Mouse (Mus musculus): Measurements from ENCODE around the gene Nek8.

The Nek8 gene

GRCm38 (mm10) chr11:78182961-78183844, 6.7 kb upstream of the Nek8 start, which contains the start of gene Rpl23a:
TSS of gene Rpl23a (minus strand) at chr11:78183584.
- DNase-seq = peak; percentile 88

GRCm38 (mm10) chr11:78182450-78182849, 6.0 kb upstream of the Nek8 start:
- no peak for DNase-seq

GRCm38 (mm10) chr11:78181830-78182357, 5.4 kb upstream of the Nek8 start:
- DNase-seq = no peak

GRCm38 (mm10) chr11:78180081-78180761, 3.7 kb upstream of the Nek8 start:
- DNase-seq = no peak

GRCm38 (mm10) chr11:78179438-78179999, 3.0 kb upstream of the Nek8 start:
- no peak for DNase-seq

GRCm38 (mm10) chr11:78178859-78179437, 2.5 kb upstream of the Nek8 start:
- DNase-seq = peak; percentile 65

GRCm38 (mm10) chr11:78177903-78178858, 1.7 kb upstream of the Nek8 start:
- DNase-seq = peak; percentile 88

GRCm38 (mm10) chr11:78177437-78177836, 962 bp upstream of the Nek8 start:
- DNase-seq = peak; percentile 27

- DNase-seq = no peak
These were observed 443 bp upstream of the Nek8 start for GRCm38 (mm10) chr11:78176905-78177331.

- DNase-seq = no peak
These were observed 589 bp downstream of the Nek8 start for GRCm38 (mm10) chr11:78175771-78176401.

- DNase-seq = no peak
These were observed 2.0 kb downstream of the Nek8 start for GRCm38 (mm10) chr11:78174506-78174905.

GRCm38 (mm10) chr11:78172748-78173383, 3.6 kb downstream of the Nek8 start:
- no peak for DNase-seq

- no peak for DNase-seq
These were observed 4.3 kb downstream of the Nek8 start for GRCm38 (mm10) chr11:78172034-78172747.

- DNase-seq = no peak
These were observed 5.1 kb downstream of the Nek8 start for GRCm38 (mm10) chr11:78171328-78171727.

GRCm38 (mm10) chr11:78170306-78170705, 6.2 kb downstream of the Nek8 start:
- no peak for DNase-seq

- DNase-seq = no peak
These were observed 7.7 kb downstream of the Nek8 start for GRCm38 (mm10) chr11:78168541-78169468.

GRCm38 (mm10) chr11:78167257-78167959, 9.1 kb downstream of the Nek8 start:
- no peak for DNase-seq

GRCm38 (mm10) chr11:78166640-78167039, 9.8 kb downstream of the Nek8 start:
- DNase-seq = no peak

Measured in cerebellum, adult 11-12 months (tissue).